Mouse (Mus musculus) gastrocnemius, adult 2 months (tissue): Measurements from ENCODE around the gene Plin1. TPM values are rescaled to one million over a fixed set of nuclear protein-coding genes. Genes with fewer than 3 reads are reported as not detected.
A peak's percentile ranks its signal among the peaks of the same experiment; 100 is the strongest.

Experiments
- DNase-seq: peaks from one replicate; pipeline ENCODE4 v3.0.0; 2022
- H3K27ac ChIP-seq: fragments of 200-600 bp; 2 replicates; pipeline ENCODE4 v1.8.1; 2022; ENCODE audit warnings: mild to moderate bottlenecking
- H3K4me3 ChIP-seq: fragments of 200-600 bp; 2 replicates; pipeline ENCODE4 v1.8.1; 2022; ENCODE audit warnings: mild to moderate bottlenecking, moderate library complexity
- CTCF ChIP-seq: fragments of 200-600 bp; IDR thresholded peaks from 2 replicates; pipeline ENCODE4 v1.8.1; 2022; ENCODE audit warnings: antibody characterized with exemption, mild to moderate bottlenecking, moderate library complexity
- intact Hi-C: fragments of 180-260 bp; cut with DNase I; formaldehyde crosslinking; loops from one replicate; pipeline ENCODE4 v1.15.1; 2025
- long read RNA-seq, 2 experiments: library from polyadenylated mRNA; stranded (forward); transcript quantifications; one replicate each; pipeline ENCODE4 v2.0.0; 2021
- total RNA-seq, 2 experiments: library from RNA; stranded (reverse); gene quantifications; 2 replicates each; pipeline ENCODE4 v1.2.3; 2021

Gene Plin1
- total RNA-seq = 1 to 10 TPM in 1 of 2 experiments, under 1 TPM in 1; 0.66 to 3.6 TPM
- long read RNA-seq, experiment 1, partial matches to known transcripts = 0 of 1 reads
- long read RNA-seq, experiment 1, other reads (novel, unspliced or antisense) = 0 of 1 reads
- long read RNA-seq, experiment 2 = 0 reads

DNA sequence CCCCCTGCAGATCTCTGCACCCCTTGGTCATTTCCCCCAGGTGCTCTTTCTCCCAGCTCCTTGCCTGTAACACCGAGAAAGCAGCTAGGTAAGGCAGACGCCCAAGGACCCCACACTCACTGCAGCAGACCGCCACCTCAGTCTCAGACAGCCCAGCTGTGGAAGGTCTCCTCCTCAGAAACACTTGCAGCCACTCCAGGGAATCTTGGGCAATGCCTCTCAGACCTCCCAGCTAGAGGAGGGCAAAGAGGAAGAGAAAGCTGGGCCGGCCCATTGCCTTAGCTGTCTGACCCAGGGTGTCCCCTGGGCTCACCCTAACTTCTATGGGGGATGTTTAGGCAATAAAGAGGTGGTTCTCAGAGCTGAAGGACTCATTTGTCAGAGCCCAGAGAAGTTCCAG, at the start of gene Plin1:
TSS of gene Plin1 (minus strand) at position 282 of the 400 bp plus-strand sequence.
- no peak within 1 kb of the TSS for H3K4me3 ChIP-seq
- TF ChIP-seq CTCF = no peak
- DNase-seq = no peak
- intact Hi-C loops = no loop called here
- no peak within 1 kb of the TSS for H3K27ac ChIP-seq

DNA sequence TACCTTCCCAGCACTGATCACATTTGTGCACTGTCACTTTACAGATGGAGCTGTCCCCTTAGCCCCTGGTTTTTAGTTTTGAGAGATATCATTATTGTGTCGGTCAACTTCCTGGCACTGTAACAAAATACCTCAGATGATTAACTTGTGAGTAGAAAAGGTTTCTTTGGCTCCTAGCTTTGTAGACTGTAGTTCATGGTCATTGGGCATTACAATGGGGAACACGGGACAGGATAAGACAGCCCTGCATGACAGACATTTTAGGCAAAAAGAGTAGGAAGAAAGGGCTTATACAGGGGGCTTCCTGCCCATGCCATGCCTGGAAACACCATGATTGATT, 49.8 kb upstream of the Plin1 start:
- intact Hi-C loops = no loop called here

DNA sequence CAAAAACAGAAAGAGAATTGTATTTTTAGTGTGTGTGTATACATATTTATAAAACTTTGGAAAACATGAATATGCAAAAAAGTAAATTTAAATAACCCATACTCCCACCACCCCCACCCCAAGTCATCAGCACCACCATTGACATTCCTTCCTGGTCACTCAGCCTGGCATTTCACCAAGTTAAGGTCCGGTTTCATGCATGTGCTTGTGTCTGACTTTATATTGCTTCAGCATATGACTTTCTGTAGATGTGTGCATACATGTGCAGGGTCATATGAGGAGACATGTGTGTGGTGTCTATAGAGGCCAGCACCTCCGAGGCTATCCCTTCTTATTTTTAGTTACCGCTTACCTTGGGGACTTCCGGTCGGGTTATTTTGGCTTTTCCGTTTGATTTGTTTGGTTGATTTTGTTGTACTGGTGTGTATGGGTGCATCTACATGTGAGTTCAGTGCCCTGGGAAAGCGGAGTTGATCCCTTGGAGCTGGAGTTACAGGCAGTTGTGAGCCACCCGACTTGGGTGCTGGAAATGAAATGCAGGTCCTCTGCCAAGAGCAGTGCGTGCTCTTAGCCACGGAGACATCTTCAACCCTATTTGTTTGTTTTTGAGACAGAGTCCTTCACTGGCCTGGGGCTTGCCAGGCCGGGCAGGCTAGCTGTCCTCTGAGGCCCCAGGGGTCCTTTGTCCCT, 49.3 kb upstream of the Plin1 start:
- Histone ChIP-seq H3K27ac (no peak overlapping the region), H3K4me3 (no peak overlapping the region)
- no peak for TF ChIP-seq CTCF
- no peak for DNase-seq
- intact Hi-C loops = loop anchor here (1.0 kb wide), 1 partner anchor 132 kb away; no protein-coding TSS in a partner anchor

More for the DNA sequence above, 49.8 kb upstream of the Plin1 start:
- no peak for TF ChIP-seq CTCF
- DNase-seq = no peak
- Histone ChIP-seq H3K27ac (no peak overlapping the region), H3K4me3 (no peak overlapping the region)

DNA sequence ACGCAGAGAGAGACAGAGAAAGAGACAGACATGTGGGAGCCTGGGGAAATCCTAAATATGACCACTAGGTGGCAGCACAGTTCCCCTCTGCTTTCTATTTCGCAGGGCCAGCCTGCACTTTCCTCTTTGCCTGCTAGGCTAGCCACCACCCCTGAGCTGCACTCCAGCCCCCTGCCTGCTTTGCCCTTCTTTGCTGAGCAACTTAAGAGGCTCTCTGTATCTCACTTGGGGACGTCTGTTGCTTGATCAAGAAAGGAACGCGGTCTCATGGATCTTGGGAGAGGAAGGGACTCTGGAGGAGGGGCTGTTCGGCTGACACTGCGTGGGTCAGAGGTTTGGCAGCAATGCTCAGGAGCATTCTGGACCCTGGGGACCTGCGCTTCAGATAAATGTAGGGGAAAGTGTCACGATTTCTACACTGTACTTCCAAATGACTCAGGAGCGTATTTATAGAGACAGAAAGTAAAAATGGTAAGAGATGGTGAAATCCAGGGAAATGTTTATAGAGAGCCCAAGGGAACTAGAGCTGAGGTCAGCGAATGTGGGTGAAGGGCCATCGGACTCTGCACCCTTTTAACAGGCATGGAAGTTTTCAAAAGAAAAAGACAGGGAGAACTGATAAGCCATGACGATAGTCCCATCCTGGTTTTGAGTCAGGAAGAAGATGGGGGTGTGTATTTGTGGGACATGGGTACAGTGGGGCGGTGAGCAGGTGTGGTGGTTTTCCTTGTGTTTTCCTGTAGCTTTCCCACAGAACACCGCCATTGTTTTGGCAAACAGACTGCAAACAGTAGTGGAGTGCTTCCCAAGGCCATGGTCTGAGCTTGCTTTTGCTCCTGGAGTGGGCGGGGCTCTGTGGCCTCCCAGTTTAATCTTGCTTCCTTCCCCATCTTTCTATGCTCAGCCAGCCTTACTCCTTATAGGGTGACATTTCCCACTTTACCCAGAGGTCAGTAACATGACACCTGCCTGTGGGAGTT, 48.2 kb upstream of the Plin1 start:
- intact Hi-C loops = loop anchor here (1.0 kb wide), 1 partner anchor 133 kb away; no protein-coding TSS in a partner anchor
- Histone ChIP-seq H3K4me3 (peak overlapping the region; percentile 65), H3K27ac (peak overlapping the region; percentile 67)
- peak; percentile 79 for DNase-seq
- peak; percentile 95 for TF ChIP-seq CTCF

DNA sequence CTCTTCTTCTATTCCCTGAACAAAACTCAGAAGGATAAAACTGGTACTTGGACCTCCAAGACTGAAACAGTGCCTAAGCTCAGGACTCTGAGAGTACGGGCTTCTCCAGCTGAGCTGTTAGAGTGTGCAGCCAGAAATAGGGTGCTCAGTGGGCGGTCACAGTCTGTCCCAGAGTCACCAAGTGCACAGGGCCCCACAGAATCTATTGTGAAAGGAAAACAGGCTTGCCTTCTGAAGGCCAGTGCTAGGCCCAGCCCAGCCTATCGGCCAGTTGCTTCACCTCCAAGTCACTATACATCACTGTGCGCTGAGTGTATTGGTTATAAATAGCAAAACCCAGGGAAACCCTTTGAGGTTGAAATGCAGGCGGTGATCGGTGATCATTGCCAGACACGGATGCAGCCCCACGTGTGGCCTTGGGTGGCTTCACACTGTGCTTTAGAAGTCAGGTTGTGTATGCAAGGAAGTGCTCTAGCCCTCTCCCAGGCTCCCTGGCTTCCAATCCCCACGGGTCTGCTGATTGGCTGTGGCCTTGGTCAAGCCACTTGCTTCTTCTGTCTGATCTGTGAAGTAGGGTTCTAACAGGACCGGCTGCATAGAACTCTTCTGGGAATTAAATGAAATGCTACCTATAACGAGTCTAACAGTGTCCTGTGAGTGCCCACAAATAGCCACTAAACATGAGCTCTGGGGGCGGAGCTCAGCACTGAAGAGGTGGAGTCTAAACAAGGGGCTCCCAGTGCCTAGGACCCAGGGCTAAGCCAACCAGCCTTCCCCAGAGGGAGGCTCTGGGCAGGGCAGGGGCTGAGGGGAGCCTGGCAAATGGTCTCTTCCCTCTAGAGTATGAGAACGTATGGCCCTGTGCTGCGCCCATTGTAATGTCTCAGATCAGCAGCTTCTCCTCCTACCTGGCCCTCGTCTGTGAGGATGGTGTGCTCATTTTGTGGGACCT, 39.1 kb upstream of the Plin1 start:
- Histone ChIP-seq H3K4me3 (no peak overlapping the region), H3K27ac (no peak overlapping the region)
- DNase-seq = no peak
- TF ChIP-seq CTCF = no peak
- intact Hi-C loops = no loop called here

GRCm38 (mm10) chr7:79769664-79770063, 37.0 kb upstream of the Plin1 start:
- TF ChIP-seq CTCF = no peak
- H3K27ac ChIP-seq = no peak overlapping the region
- intact Hi-C loops = no loop called here
- no peak overlapping the region for H3K4me3 ChIP-seq
- no peak for DNase-seq

GRCm38 (mm10) chr7:79765991-79766390, 33.3 kb upstream of the Plin1 start:
- intact Hi-C loops = no loop called here
- no peak for DNase-seq
- H3K27ac ChIP-seq = no peak overlapping the region
- TF ChIP-seq CTCF = peak; percentile 14; the same call in 1 of the 2 replicates
- no peak overlapping the region for H3K4me3 ChIP-seq

DNA sequence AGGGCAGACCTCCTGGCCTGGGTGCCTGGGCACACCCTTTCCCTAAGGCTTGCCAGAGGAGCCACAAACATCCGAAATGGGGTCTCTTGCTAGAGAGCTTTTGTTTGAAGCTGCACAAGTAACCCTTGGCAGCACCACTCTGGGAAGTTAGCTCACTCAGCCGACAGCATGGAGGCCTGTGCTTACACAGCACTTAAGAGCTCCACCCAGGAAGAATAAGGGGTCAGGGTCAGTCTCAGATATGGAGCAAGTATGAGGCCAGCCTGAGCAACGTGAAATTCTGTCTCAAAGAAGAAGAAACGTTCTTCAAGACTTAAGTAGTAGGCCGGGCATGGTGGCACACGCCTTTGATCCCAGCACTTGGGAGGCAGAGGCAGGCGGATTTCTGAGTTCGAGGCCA, 29.4 kb upstream of the Plin1 start:
- DNase-seq = no peak
- Histone ChIP-seq H3K4me3 (no peak overlapping the region), H3K27ac (no peak overlapping the region)
- TF ChIP-seq CTCF = no peak
- intact Hi-C loops = no loop called here

GRCm38 (mm10) chr7:79761124-79761876, 28.6 kb upstream of the Plin1 start:
- no peak for DNase-seq
- intact Hi-C loops = no loop called here
- Histone ChIP-seq H3K4me3 (no peak overlapping the region), H3K27ac (no peak overlapping the region)
- TF ChIP-seq CTCF = no peak

GRCm38 (mm10) chr7:79759766-79760165, 27.1 kb upstream of the Plin1 start:
- TF ChIP-seq CTCF = no peak
- no peak for DNase-seq
- H3K4me3 ChIP-seq = no peak overlapping the region
- intact Hi-C loops = no loop called here
- H3K27ac ChIP-seq = no peak overlapping the region

DNA sequence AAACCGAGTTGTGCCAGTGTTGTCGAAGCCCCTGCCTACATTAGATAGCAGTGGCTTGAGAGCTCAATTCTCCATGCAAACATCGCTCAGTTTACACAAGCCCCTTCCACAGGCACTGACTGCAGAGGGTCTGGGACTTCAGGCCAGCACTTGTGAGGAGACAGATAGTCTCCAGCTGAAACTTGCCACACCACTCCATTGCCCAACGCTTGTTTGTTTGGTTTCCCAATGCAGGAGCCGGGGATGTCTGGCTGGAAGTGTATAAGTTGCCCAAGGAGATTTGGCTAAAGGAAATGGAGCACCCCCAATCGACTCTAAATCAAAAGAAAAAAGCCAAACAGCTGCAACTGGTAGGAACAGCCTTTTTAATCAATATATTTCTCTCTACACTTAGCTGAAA, 25.5 kb upstream of the Plin1 start:
- TF ChIP-seq CTCF = no peak
- no peak overlapping the region for H3K4me3 ChIP-seq
- H3K27ac ChIP-seq = no peak overlapping the region
- no peak for DNase-seq
- intact Hi-C loops = no loop called here
